Mouse (Mus musculus) 416B (cell line): ENCODE results near the gene Psme4.

Source experiments
- DNase-seq: peaks from one replicate; pipeline ENCODE4 v3.0.0; 2011; ENCODE audit warnings: low read depth

The Psme4 gene

GRCm38 (mm10) chr11:30786230-30786983, 14.9 kb downstream of the Psme4 start:
- peak; percentile 26 for DNase-seq

DNA sequence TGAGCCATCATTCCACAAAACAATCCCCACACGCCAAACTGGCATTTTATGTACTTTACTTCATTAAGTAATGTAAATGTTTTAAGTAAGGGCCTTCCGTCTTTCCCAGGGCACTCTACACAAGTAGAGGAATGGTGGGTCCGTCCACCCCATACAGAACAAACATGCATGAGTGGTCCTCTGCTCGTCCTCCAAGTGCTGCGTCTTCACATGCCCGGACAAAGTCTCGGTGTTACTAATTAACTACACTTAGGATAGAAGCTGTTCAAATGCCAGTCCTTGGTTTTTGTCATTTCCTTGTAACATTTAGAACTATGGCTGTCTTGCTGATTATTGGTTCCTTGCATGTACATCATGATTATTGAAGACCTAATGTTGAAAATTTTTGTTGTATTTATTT, 21.2 kb downstream of the Psme4 start:
- DNase-seq: no peak

GRCm38 (mm10) chr11:30793753-30794152, 22.2 kb downstream of the Psme4 start:
- peak; percentile 88 for DNase-seq

GRCm38 (mm10) chr11:30797236-30797635, 25.7 kb downstream of the Psme4 start:
- DNase-seq: peak; percentile 17

GRCm38 (mm10) chr11:30799496-30799895, 28.0 kb downstream of the Psme4 start:
- peak; percentile 75 for DNase-seq

DNA sequence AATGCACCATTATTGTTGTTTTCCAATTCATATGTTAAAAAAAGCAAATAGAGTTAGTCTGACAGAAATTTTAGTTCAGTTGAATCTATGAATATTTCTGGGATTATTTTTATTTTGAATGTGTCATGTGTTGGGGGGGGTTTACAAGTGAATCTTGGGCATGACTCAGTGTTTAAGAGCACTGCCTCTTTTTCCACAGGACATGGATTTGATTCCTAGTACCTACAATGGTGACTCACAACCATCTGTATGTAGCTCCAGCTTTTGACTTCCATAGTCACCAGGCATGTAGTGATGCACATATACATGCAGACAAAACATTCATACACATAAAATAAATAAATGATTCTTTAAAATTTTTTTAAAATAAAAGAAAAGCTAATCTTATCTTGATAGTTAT, 28.6 kb downstream of the Psme4 start:
- peak; percentile 67 for DNase-seq

GRCm38 (mm10) chr11:30802421-30802820, 30.9 kb downstream of the Psme4 start:
- no peak for DNase-seq

- no peak for DNase-seq
These were observed 49.6 kb downstream of the Psme4 start for GRCm38 (mm10) chr11:30821116-30821515.

- DNase-seq: no peak
These were observed 67.3 kb downstream of the Psme4 start for GRCm38 (mm10) chr11:30838793-30839192.

DNA sequence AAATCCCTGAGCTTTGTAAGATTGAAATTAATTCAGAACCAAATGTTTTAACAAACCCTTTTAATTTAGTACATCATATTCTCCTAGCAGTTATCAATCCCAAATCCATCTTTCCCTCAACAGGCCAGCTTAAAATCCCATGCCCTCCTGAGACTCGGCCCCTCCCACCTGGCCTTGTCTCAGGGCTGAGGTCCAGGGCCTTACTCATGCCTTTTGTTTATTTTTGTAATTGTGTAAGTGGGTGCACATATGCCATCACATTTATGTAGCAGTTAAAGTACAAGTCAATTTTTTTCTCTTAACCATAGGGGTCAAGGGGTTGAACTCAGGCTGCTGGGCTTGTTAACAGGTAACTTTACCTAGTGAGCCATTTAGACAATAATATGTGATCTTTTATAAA, 72.8 kb downstream of the Psme4 start:
- DNase-seq: no peak

GRCm38 (mm10) chr11:30872425-30872824, 100.9 kb downstream of the Psme4 start:
- DNase-seq: no peak

DNA sequence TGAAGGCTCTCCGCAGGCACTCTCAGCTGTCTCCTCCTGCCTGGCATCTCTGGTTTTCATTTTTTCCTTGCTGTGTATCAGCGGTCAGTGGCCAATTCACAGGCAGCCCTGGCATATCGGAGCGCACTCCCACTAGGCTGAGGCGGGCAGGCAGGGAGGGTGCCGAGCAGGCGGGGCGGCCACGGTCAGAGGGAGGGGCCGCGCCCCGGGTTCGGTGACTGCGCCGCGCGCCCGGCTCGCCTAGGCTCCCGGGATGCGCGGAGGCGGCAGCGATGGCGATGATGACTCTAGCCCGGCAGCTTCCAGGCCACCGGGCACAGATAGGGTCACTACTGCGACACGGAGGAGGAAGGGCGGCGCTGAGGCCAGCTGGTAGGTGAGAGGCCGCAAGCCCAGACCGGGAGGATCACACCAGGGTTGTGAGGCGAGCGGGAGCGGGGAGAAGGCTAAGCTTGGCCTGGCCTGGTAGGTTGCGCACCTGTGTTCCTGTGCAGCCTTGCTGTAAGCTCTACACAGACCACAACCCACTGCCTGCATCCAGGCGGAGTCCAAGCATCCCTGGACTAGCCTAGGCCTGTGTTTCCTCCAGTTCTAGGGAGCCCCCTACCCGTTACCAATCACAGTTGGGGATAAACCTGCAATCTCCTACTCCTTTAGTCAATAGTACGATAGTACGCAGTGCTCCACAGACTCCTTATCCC, 113.8 kb downstream of the Psme4 start, which contains the start of the genes Gpr75 and Asb3:
Gpr75 (plus strand) TSS at position 188 of the 701 bp plus-strand sequence.
Asb3 (plus strand) TSS at position 246 of the 701 bp plus-strand sequence.
- DNase-seq: no peak

- DNase-seq: no peak
These were observed 116.6 kb downstream of the Psme4 start for GRCm38 (mm10) chr11:30888153-30888552.

- no peak for DNase-seq
These were observed 124.7 kb downstream of the Psme4 start for GRCm38 (mm10) chr11:30896201-30896600.

DNA sequence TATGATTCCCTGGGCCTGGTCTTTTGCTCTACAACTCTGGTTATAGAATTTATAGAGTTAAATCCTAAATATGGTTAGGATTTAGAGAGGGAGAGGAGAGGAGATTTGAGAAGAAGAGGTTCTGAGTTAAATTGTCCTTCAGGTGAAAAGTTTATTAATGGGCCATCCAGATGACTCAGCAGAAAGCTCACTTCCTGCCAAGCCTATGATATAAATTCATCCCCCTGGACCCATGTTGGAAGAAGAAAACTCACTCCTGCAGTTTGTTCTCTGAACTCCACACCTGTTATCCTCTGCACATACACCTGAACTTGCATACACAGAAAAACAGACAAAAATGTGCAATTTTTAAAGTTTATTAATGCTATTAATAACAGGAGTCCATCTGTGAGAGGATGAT, 127.8 kb downstream of the Psme4 start:
- DNase-seq: no peak

GRCm38 (mm10) chr11:30912311-30912710, 140.8 kb downstream of the Psme4 start:
- no peak for DNase-seq

DNA sequence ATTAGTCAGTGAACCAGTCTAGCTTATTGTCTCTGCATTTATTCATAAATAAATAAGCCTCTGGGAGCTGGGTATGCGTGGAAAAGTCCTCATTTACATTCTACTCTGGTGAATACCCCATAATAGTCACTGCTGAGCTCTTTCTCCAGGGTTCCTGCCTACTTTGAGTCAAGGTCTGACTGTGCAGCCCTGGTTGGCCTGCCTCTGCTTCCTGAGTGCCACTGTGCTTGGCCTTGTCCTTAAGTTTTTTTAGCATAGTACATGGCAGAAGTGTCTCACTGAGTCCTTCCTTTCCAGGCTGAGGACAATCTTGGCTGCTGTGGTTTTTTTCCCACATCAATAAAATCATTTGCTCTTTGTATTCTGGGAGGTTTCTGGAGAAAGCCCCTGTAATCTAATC, 149.1 kb downstream of the Psme4 start:
- DNase-seq: no peak

DNA sequence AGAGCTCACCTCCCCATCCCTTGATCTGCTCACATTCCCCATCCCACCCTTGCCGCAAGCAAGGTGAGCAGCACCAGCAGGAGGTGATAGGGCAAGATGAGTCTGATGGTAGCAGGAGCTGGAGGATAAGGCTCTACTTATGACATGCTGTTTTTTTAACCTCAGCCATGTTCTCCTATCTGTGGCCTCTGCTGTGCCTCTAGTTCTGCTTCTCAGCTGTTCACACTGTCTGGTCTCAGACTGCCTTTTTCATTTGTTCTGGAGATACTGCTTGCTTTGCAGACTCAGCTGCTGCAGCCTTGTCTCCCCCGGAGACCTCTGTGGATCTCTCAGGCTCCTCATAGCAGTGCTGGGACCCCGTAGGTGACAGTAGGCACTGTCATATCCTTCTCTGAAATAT, 151.8 kb downstream of the Psme4 start:
- no peak for DNase-seq

GRCm38 (mm10) chr11:30928079-30928478, 156.6 kb downstream of the Psme4 start:
- DNase-seq: no peak

GRCm38 (mm10) chr11:30928498-30928897, 157.0 kb downstream of the Psme4 start:
- DNase-seq: no peak
